Mouse (Mus musculus) forebrain, embryonic 16.5 days (tissue): ENCODE results near the gene Gpatch1. TPM values are rescaled to one million over a fixed set of nuclear protein-coding genes. Genes with fewer than 3 reads are reported as not detected.

ENCODE experiments used
- ATAC-seq: fragments of 200-750 bp; cut with Nextera tagmentation; 2 replicates; pipeline ENCODE4 v1.8.0; 2017; ENCODE audit warnings: mild to moderate bottlenecking, moderate library complexity
- H3K27ac ChIP-seq: fragments of 300-500 bp; sonication (generic); 2 replicates; pipeline ENCODE4 v1.5.1; 2014; ENCODE audit warnings: low read length, control low read depth
- H3K27me3 ChIP-seq: fragments of 300-500 bp; sonication (generic); replicated peaks from 2 replicates; pipeline ENCODE4 v1.6.1; 2014; ENCODE audit warnings: low read length; ENCODE audit not compliant: control insufficient read depth, insufficient read depth
- H3K36me3 ChIP-seq: fragments of 300-500 bp; sonication (generic); 2 replicates; pipeline ENCODE4 v1.6.1; 2014; ENCODE audit not compliant: control insufficient read depth, insufficient read depth
- H3K4me1 ChIP-seq: fragments of 300-500 bp; sonication (generic); replicated peaks from 2 replicates; pipeline ENCODE4 v1.6.1; 2014; ENCODE audit warnings: low read length; ENCODE audit not compliant: control insufficient read depth, insufficient read depth
- H3K4me2 ChIP-seq: fragments of 300-500 bp; sonication (generic); 2 replicates; pipeline ENCODE4 v1.6.1; 2014; ENCODE audit warnings: mild to moderate bottlenecking, low read length, control low read depth
- H3K4me3 ChIP-seq: fragments of 300-500 bp; sonication (generic); replicated peaks from 2 replicates; pipeline ENCODE4 v1.5.1; 2014; ENCODE audit warnings: mild to moderate bottlenecking, low read length, control low read depth
- H3K9ac ChIP-seq: fragments of 300-500 bp; sonication (generic); replicated peaks from 2 replicates; pipeline ENCODE4 v1.6.1; 2014; ENCODE audit warnings: low read depth, low read length, control low read depth
- H3K9me3 ChIP-seq: fragments of 300-500 bp; sonication (generic); 2 replicates; pipeline ENCODE4 v1.6.1; 2016; ENCODE audit warnings: low read length; ENCODE audit not compliant: control insufficient read depth
- WGBS: fragments of 180-500 bp; shearing (Covaris S2); extraction: QIAGEN DNeasy Blood & Tissue Kit; methylation state at CpG from one replicate; pipeline ENCODE4 v1.1.7; 2014; 5-methylcytosine and 5-hydroxymethylcytosine counted together
- polyA plus RNA-seq: library from polyadenylated mRNA; unstranded; fragments of >200 nt; fragmentation: Nextera tagmentation; extraction: Ambion mirVana; gene quantifications from 2 replicates; pipeline ENCODE4 v1.2.1, GENCODE M21; 2015

The Gpatch1 gene
- polyA plus RNA-seq, 1 experiment from 2014 or later, result 24.4 TPM

DNA sequence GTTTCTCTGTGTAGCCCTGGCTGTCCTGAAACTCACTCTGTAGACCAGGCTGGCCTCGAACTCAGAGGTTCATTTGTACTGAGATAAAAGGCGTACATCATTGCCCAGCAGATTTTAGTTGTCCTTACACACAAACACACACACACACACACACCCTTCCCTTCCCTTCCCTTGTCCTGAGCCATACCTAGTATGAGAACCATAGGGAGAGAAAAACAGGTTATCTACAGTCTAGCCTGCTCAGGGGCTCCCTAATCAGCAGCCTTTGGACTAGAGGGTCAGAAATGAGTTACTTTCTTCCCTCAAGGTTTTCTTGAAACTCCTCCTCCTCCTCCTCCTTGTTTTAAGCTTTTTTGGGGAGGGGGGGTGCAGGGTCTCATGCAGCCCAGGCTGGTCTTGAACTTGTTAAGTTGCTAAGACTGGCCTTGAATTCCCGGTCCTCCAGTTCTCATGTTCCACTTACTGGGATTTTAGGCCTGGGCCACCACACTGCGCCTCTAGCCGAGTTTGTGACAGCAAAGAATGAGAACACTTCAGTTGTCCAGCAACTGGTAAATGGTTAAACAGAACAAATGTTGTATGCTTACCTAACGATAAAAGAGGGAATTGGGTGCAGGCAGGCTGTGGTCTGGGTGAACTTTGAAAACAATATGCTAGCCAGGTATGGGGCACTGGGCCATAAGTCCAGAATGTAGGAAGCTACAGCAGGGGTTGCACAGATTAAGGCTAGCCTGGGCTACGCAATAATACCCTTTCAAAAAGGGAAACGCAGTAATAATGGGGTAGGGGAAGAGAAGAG lies 31.8 kb upstream of the Gpatch1 start:
- no peaks in the 10 kb centered on the region for H3K36me3 ChIP-seq
- no peak overlapping the region for H3K4me2 ChIP-seq
- no peak overlapping the region for H3K4me3 ChIP-seq
- no peaks in the 10 kb centered on the region for H3K4me1 ChIP-seq
- H3K27ac ChIP-seq, result no peak overlapping the region
- H3K27me3 ChIP-seq, result no peaks in the 10 kb centered on the region
- H3K9me3 ChIP-seq, result no peaks in the 10 kb centered on the region
- 87% methylated on average over 8 of the region's 8 CpGs for WGBS
- H3K9ac ChIP-seq, result no peak overlapping the region
- ATAC-seq, result no peak

DNA sequence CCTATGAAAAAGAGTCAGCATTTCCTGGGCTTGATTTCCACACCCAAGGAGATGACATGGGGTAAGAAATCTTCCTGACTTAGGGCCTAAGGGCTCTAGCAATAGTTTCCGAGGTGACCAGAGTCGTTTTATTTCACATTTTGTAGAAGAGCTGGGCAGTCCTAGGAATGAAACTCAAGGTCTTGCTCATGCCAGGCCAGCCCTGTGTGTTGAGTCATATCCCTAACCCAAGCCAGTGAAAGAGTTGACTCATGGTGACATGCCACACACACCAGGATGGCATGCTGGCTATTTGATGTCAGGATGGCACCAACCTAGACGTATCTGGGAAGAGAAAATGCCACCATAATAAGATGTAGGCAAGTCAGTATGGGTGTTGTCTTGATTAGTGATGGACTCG lies 30.8 kb upstream of the Gpatch1 start:
- no peaks in the 10 kb centered on the region for H3K27me3 ChIP-seq
- no peak for ATAC-seq
- no peak overlapping the region for H3K9ac ChIP-seq
- 94% methylated on average over 4 of the region's 4 CpGs for WGBS
- no peaks in the 10 kb centered on the region for H3K4me1 ChIP-seq
- no peak overlapping the region for H3K27ac ChIP-seq
- no peak overlapping the region for H3K4me3 ChIP-seq
- H3K9me3 ChIP-seq, result no peaks in the 10 kb centered on the region
- H3K4me2 ChIP-seq, result no peak overlapping the region
- H3K36me3 ChIP-seq, result no peaks in the 10 kb centered on the region

DNA sequence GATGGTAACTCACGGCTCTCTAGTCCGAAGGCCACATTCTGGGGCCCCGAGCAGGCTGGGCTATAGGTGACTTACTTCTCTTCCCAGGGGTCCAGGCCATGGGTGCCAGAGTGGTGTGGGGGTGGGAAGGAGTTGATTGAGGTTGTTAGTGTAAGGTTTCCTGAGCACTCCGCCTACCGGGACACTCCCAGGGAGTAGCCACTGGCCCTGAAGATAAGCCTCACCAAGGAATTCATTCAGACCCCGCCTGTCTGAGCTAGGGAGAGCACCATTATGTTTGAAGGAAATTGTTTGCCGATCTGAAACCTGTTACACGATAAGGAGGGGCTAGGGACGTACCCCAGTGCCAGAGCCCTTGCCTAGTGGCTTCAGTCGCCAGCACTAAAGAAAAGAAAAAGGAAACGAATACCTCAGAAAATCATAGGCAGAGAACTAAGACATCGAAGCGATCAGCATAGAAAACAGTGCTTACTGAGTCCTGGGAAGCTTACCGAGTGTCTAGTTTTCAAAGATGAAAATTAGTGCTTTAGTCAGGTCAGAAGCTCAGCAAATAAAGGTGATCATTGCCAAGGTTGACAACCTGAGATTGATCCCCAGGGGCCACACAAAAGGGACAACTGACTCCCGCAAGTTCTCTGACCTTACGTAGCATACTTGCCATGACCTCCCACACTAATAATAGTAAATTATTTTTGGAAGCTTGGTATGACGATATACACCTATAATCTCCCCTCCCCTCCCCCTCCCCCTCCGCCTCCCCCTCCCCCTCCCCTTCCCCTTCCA lies 29.9 kb upstream of the Gpatch1 start:
- Histone ChIP-seq H3K4me1 (no peaks in the 10 kb centered on the region), H3K4me2 (no peak overlapping the region), H3K4me3 (no peak overlapping the region), H3K27ac (no peak overlapping the region), H3K36me3 (no peaks in the 10 kb centered on the region), H3K9ac (no peak overlapping the region), H3K27me3 (no peaks in the 10 kb centered on the region), H3K9me3 (no peaks in the 10 kb centered on the region)
- 83% methylated on average over 17 of the region's 18 CpGs for WGBS
- ATAC-seq, result no peak

DNA sequence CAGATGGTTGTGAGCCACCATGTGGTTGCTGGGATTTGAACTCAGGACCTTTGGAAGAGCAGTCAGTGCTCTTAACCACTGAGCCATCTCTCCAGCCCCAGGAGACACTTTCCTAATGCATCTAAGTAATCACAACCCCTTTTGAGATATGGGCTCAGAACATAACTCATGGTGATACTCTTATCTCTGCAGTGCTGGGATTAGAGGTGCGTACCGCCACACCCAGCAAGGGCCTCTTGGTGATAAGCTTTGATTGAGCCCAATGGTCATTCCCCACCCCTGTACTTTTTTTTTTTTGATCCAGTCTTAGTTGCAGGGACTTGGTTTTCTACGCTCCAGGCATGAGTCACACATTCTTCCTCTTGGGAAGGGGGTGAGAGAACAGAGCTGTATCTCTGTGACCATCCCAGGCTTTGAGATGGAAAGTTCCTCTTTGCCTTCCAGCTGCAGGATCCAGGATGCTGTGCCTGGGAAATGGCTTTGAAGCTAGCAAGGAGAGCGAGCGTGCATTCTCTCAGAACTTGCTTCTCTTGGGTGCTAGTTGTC lies 26.6 kb upstream of the Gpatch1 start:
- H3K9me3 ChIP-seq, result no peaks in the 10 kb centered on the region
- 95% methylated on average over 5 of the region's 5 CpGs for WGBS
- no peak overlapping the region for H3K4me2 ChIP-seq

DNA sequence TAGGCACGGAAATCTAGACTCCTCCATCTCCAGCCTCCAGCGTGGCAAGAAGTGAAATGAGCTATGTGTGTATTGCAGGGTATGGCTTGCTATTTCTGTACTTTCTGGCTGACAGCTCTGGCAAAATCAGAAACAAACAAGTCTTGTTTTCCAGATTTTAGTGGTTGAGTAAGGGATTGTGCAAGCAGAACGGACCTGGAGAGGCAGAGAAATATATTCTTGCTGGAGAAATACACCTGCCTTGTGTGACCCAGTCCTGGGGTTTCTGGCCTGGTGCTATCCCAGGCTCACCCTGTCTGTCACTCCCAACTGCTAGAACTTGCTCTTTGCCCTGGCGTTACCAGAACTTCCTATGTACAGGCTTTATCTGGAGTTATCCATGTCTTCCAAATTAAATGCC lies 24.3 kb upstream of the Gpatch1 start:
- H3K4me1 ChIP-seq, result no peaks in the 10 kb centered on the region
- no peak overlapping the region for H3K4me3 ChIP-seq
- H3K9me3 ChIP-seq, result no peaks in the 10 kb centered on the region
- 72% methylated on average over 4 of the region's 4 CpGs for WGBS
- H3K36me3 ChIP-seq, result no peaks in the 10 kb centered on the region
- no peak overlapping the region for H3K27ac ChIP-seq
- no peak overlapping the region for H3K9ac ChIP-seq
- ATAC-seq, result no peak
- no peak overlapping the region for H3K4me2 ChIP-seq
- H3K27me3 ChIP-seq, result no peaks in the 10 kb centered on the region

More for the DNA sequence above, 26.6 kb upstream of the Gpatch1 start:
- ATAC-seq, result no peak
- Histone ChIP-seq H3K36me3 (no peaks in the 10 kb centered on the region), H3K4me3 (no peak overlapping the region), H3K9ac (no peak overlapping the region), H3K4me1 (no peaks in the 10 kb centered on the region), H3K27me3 (no peaks in the 10 kb centered on the region), H3K27ac (no peak overlapping the region)

DNA sequence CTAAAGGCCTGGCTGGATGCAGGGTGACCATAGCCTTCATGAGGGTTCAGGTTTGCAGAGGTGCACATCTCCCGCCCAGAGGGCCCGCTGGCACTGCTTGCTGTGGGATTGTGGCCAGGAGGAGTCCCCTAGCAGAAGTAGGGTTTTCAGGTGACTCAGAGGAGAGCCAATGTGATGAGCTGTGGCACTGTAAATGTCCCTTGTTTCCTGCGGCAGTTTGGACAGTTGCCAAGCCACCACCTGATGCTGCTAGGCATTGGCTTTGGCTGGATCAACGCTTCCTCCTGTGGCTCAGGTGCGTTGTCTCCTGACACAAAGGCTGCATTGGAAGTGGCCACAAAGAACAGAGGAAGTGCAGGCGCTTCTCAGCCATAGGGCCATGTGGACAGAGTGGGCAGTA lies 23.0 kb upstream of the Gpatch1 start:
- ATAC-seq, result no peak
- Histone ChIP-seq H3K27ac (no peak overlapping the region), H3K4me3 (no peak overlapping the region), H3K9ac (no peak overlapping the region), H3K27me3 (no peaks in the 10 kb centered on the region), H3K9me3 (no peaks in the 10 kb centered on the region), H3K4me1 (no peaks in the 10 kb centered on the region), H3K36me3 (no peaks in the 10 kb centered on the region), H3K4me2 (no peak overlapping the region)
- WGBS, result 77% methylated on average over 6 of the region's 6 CpGs

DNA sequence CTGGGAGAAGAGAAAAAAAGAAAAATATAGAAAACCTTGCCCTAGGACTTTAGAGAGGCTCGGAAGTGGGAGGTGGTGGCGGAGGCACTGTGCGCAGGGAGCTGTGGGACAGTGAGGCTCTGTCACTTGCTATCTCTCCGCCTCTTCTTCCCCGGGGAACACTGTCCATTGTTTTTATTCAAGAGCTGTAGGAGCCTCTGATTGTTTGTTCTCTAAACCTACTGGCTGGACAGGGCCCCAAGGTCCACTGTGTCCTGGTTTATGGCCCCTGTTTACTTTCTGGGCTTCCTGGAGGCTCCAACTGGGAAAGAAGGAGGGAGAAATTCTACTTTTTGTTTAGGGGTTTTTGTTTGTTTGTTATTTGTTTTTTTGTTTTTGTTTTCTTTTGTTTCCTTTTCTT lies 22.0 kb upstream of the Gpatch1 start:
- no peaks in the 10 kb centered on the region for H3K9me3 ChIP-seq
- H3K4me1 ChIP-seq, result peaks cover 3% of the 10 kb centered on the region
- H3K4me2 ChIP-seq, result no peak overlapping the region
- ATAC-seq, result no peak
- H3K36me3 ChIP-seq, result no peaks in the 10 kb centered on the region
- peaks cover 8% of the 10 kb centered on the region for H3K27me3 ChIP-seq
- no peak overlapping the region for H3K27ac ChIP-seq
- no peak overlapping the region for H3K4me3 ChIP-seq
- 34% methylated on average over 5 of the region's 5 CpGs for WGBS
- no peak overlapping the region for H3K9ac ChIP-seq

DNA sequence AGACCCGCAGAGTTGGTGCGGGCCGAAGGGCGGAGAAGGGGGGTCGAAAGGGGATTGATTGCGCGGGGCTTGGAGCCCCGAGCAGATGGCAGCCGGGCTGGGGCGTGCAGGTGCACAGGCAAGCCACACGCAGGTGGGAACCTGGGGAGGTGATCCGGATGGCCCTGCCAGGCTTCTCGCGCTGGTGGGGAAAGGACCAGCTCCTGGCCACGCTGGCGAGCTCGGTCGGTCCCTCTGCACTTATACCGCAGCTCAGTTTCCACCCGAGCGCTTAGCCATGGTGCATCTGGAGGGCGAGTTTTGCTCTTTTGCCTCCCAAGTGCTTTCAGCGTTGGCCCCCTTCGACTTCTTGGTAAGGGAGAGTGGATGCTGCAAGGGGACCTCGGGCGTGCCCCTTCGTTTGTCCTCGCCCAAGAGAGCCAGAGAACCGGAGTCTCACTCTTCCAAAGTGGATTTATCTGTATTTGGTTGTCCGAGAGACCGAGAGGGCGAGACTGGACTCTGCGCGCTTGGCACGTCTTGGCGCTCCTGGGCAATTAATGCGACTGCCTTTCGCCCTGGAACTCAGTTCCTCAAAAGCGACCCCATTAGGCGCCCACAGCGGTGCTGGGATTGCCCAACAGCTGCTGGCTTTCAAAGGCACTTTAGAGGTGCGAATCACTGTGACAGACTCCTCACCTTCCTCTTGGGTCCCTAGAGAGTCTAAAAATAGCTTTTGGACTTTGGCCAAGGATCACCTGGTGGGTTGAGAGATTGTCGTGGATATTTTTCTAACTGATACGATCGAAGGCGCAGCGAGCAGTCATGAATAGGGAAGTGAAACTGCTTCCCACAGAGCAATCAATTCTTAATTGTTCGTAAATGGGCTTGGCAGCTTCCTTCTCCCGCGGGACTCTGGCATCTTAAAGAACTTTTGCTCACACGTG lies 16.6 kb upstream of the Gpatch1 start:
- Histone ChIP-seq H3K4me2 (peak overlapping the region; percentile 100), H3K27me3 (peaks cover 14% of the 10 kb centered on the region), H3K9ac (peak overlapping the region; percentile 65), H3K9me3 (no peaks in the 10 kb centered on the region), H3K4me1 (peaks cover 21% of the 10 kb centered on the region), H3K4me3 (peak overlapping the region; percentile 66), H3K36me3 (no peaks in the 10 kb centered on the region), H3K27ac (no peak overlapping the region)
- WGBS, result under 1% methylated on average over 51 of the region's 51 CpGs
- ATAC-seq, result no peak; the same call in 1 of the 2 replicates
